Mouse (Mus musculus) thymus, postnatal 0 days (tissue): ENCODE measurements around the gene S100a1. TPM values are rescaled to one million over a fixed set of nuclear protein-coding genes. Genes with fewer than 3 reads are reported as not detected.

Experiments used
- DNase-seq: peaks from one replicate; pipeline ENCODE4 v3.0.0-alpha.2; 2015; ENCODE audit warnings: low spot score
- polyA plus RNA-seq: library from polyadenylated mRNA; unstranded; fragments of >200 nt; fragmentation: Nextera tagmentation; extraction: Ambion mirVana; gene quantifications from 2 replicates; pipeline ENCODE4 v1.2.1, GENCODE M21; 2015

Gene S100a1
- polyA plus RNA-seq, 1 experiment from 2014 or later = 46.7 TPM

DNA sequence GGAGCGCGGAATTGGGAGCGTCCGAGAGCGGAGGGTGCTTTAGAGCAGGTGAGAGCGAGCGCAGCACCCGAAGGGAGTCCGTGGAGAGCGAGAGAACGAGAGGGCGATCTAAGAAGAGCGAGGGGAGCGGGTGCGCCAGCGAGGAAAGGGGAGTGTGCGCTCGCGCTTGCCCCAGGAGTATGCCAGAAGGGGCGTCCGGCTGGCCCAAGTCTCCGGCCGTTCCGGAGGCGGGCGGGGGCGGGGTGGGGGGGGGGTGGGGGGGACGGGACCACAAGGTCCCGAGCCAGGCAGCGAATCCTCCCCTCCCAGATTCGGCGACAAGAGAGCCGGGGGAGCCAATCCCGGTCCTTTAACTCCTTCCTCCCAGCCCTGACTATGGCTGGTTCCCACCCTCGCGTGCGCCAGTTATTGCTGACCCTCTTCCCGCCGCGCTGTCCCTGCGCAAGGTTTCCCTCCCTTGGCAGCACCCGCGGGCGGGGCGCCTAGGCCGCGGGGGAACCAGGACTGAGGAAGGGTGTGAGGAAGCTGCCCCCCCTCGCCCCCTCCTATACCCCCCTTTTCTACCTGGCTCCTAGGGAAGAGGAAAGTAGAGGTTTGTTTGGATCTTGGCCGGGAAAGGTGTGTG, 48.4 kb downstream of the S100a1 start, which contains the start of gene Npr1:
Gene Npr1 (minus strand): TSS at position 181 of the 625 bp plus-strand sequence.
- no peak for DNase-seq

DNA sequence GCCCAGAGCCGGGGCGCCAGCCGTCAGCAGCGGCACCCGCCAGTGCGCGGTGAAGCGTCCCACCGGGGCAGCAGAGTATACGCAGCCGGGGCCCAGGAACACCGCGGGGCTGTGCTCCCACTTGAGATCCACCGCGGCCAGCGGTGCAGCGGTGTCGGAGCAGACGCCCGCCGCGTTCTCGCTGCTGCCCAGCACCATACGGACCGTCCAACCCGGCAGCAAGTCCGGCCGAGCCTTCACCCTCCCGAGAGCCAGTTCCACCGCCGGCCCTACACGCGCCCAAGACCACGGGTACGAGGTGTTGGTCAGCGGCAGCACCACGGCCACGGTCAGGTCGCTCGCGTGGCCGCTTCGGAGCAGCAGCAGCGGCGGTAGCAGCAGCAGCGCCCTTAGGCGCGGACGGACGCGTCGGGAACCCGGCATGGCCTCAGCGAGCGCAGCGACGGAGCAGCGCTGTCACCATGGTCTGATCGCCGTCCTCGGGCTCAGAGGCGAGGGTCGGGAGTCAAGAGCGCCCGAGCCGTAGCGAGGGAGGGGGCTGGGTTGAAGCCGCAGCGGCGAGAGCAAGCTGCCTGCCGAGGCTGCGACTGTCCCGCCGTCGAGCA, 49.0 kb downstream of the S100a1 start:
- peak; percentile 23 for DNase-seq

DNA sequence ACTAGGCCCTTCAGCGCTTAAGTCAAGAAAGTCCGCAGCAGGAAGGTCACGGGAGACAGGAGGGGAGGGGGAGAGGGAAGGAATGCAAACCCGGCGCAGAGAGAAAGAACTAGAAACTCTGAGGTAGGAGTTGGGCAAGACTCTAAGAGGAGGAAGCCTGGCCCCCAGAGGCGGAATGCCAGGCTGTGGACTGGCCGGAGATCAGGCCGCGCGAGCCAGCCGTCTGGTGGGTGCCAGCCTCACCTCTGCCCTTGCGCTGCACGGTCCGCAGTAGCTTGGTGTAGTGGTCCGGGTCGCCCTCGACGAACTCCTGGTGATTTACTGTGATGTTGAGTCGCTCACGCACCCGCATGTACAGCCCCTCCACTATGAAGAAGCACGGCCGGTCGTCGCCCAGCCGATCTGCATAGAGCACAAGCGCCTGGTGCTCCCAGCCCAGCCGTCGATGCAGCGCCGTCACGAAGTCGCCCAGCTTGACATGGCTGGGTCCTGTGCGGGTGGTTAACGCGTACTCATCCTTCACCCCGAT, 49.6 kb downstream of the S100a1 start:
- DNase-seq = no peak

DNA sequence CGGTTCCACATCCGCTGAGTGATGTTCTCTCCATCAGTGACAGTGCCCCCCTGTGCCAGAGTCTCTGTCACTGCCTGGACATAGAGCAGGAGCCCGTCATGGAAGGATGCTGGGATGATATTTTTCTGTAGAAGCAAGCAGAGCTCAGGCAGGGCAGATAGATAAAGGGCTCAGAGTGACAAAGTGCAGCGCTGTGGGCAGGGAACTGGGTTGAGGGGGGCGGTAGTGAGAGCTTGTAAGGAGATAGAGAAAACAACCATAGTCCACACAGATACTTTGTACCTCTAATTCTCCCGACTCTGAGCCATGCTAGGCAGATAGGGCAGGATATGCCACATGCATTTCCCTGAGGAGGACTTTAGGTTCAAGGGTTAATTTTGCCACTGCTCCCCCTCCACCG, 51.6 kb downstream of the S100a1 start:
- DNase-seq = no peak

DNA sequence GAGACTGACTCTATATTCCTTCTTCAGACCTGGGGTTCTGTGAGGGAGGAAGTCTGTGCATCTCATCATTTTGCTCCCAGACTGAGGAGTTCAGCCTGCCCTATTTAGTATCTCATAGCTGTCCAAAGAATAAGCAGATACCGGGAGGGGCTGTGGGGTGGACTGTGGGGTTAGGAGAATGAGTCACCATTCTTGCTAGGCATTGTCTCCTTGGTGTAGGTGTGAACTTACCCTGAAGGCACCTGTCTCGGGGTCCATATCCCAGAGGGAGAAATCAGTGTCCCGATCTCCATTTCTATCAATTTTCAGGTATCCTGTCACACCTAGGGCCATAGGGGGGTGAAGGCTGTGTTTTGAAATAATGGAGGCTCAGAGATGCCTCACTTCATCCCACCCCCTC, 52.3 kb downstream of the S100a1 start:
- no peak for DNase-seq

Other genes with a start within 250 kb of the S100a1 start
- 9.4 TPM in 2 replicates for gene Dennd4b, start 249.2 kb downstream of the S100a1 start, polyA plus RNA-seq
- gene Gatad2b, start 221.2 kb downstream of the S100a1 start, polyA plus RNA-seq = 10.1 and 14.1 TPM in 2 replicates
- gene Slc27a3, start 124.5 kb downstream of the S100a1 start, polyA plus RNA-seq = 5.2 and 5.7 TPM in 2 replicates
- gene Ints3, start 80.8 kb downstream of the S100a1 start, polyA plus RNA-seq = 14.5 and 15.7 TPM in 2 replicates
- 2.5 and 2.6 TPM in 2 replicates for gene Npr1, start 48.5 kb downstream of the S100a1 start, polyA plus RNA-seq
- 137 and 146 TPM in 2 replicates for gene Ilf2, start 38.3 kb downstream of the S100a1 start, polyA plus RNA-seq
- gene Snapin, start 23.4 kb downstream of the S100a1 start, polyA plus RNA-seq = 61.9 and 65.5 TPM in 2 replicates
- 162 and 169 TPM in 2 replicates for gene Chtop, start 4.9 kb downstream of the S100a1 start, polyA plus RNA-seq
- gene S100a13, start within 50 bp of the S100a1 start, polyA plus RNA-seq = 146 and 154 TPM in 2 replicates
- 43.5 and 47.3 TPM in 2 replicates for gene S100a14, start 12.5 kb upstream of the S100a1 start, polyA plus RNA-seq
- gene S100a16, start 22.9 kb upstream of the S100a1 start, polyA plus RNA-seq = 136 and 139 TPM in 2 replicates
- gene S100a3, start 46.2 kb upstream of the S100a1 start, polyA plus RNA-seq = 9.9 and 11.5 TPM in 2 replicates
- 1.2 and 1.5 TPM in 2 replicates for gene S100a2, start 75.9 kb upstream of the S100a1 start, polyA plus RNA-seq
- gene Gm42674, start 87.5 kb upstream of the S100a1 start, polyA plus RNA-seq = not detected in 2 replicates
- gene S100a4, start 89.4 kb upstream of the S100a1 start, polyA plus RNA-seq = 88.5 and 88.9 TPM in 2 replicates
- 0.51 and 1.2 TPM in 2 replicates for gene S100a5, start 94.1 kb upstream of the S100a1 start, polyA plus RNA-seq
- 164 and 165 TPM in 2 replicates for gene S100a6, start 98.5 kb upstream of the S100a1 start, polyA plus RNA-seq
- 0.28 and 0.38 TPM in 2 replicates for gene S100a7a, start 139.6 kb upstream of the S100a1 start, polyA plus RNA-seq
- 77.0 and 115 TPM in 2 replicates for gene S100a8, start 154.6 kb upstream of the S100a1 start, polyA plus RNA-seq
- gene S100a9, start 181.3 kb upstream of the S100a1 start, polyA plus RNA-seq = 26.1 and 50.1 TPM in 2 replicates
- gene Pglyrp4, start 212.5 kb upstream of the S100a1 start, polyA plus RNA-seq = 0.13 and 0.16 TPM in 2 replicates